Mouse (Mus musculus) kidney, adult 18-20 months (tissue): ENCODE measurements at regions not wholly inside any gene's neighbourhood (a gene's known extent, or its start where the extent isn't known, plus 50 kb on each side); places are given as distances from the start of the nearest gene placed in this dataset.

Experiments
- DNase-seq: peaks from one replicate; pipeline ENCODE4 v3.0.0; 2021

- DNase-seq, result no peak
Measured at GRCm38 (mm10) chr15:13455560-13456219, 282.2 kb upstream of the Cdh6 start.

DNA sequence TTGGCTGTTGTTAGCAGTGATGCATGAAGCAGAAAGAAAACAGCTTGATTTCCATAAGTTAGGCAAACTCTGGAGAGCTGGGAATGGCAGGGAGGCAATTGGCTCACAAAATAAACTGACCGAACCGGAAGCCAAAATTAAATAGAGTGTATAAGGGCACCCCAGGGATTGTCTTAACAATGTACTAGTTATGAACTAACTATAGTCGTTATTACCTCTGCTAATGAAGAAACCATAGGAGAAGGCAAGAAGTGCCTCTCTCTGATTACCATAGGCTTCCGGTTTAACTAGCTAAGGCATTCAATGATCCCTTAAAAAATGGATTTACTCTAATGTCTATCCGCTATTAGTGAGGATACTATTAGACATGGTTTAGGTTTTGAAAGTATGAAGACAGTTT is 276.9 kb upstream of the Cdh6 start:
- no peak for DNase-seq

- no peak for DNase-seq
Measured at GRCm38 (mm10) chr15:13434608-13435007, 261.1 kb upstream of the Cdh6 start.

DNA sequence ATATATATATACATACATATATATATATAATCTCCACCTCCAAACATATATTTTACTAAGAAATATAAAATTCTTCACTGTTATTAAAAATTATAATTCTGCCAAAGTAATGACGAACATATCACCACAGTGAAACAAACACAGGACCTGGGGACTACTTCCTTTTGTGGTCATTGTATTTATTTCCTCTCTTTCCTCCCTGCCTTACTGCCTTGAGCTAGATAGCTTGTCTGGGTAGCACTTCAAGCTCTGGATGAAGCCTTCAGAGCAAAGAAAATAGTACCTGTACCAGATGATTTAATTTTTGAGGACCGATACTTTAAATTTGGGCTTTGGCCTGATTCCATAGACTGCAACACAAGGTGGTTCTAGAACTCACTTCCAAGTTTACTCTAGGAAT is 259.5 kb upstream of the Cdh6 start:
- DNase-seq, result no peak

GRCm38 (mm10) chr15:13419616-13420015 is 246.1 kb upstream of the Cdh6 start:
- no peak for DNase-seq

GRCm38 (mm10) chr15:13410065-13410688 is 236.7 kb upstream of the Cdh6 start:
- no peak for DNase-seq

- no peak for DNase-seq
Measured at GRCm38 (mm10) chr15:13393155-13393554, 219.7 kb upstream of the Cdh6 start.

- DNase-seq, result peak; percentile 31
Measured at GRCm38 (mm10) chr15:13391331-13391730, 217.9 kb upstream of the Cdh6 start.

- DNase-seq, result no peak
Measured at GRCm38 (mm10) chr15:13384815-13385214, 211.3 kb upstream of the Cdh6 start.

DNA sequence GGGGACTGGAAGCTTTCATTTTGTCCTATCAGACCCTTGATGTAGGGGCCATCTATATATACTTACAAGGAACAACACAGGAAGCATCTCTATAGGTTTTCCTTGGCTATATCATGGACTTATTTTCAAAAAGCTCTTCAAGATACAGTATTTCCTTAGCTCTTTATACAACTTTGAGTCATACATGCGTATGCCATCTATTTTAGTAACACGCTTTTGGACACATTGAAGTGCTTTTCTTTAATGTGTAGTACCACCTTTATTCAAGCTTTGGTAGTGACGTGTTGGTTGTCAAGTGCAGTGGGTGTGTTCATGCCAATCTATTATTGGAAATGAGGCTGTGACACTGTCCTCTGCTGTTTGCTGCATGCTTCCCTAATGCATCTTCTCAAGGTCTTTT is 202.1 kb upstream of the Cdh6 start:
- DNase-seq, result no peak

DNA sequence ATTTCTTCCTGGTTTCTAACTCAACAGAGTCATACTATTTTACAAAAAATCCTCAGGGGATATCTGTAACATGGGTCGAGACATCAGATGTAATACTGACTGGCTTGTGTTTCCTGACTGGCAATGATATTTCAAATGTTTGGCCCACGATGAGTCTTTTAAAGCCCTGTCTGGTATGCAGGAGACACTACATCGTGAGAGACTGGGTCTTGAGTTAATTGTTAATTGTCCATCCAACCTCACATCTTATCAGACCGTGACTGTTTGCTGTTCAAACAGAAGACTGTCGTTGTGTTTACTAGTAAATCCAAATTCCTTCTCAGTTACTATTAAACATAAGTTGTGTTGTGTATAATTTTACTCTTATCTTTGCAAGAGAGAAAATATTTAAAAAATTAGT is 195.3 kb upstream of the Cdh6 start:
- DNase-seq, result no peak

- DNase-seq, result peak; percentile 22
Measured at GRCm38 (mm10) chr15:13367291-13367954, 193.9 kb upstream of the Cdh6 start.

DNA sequence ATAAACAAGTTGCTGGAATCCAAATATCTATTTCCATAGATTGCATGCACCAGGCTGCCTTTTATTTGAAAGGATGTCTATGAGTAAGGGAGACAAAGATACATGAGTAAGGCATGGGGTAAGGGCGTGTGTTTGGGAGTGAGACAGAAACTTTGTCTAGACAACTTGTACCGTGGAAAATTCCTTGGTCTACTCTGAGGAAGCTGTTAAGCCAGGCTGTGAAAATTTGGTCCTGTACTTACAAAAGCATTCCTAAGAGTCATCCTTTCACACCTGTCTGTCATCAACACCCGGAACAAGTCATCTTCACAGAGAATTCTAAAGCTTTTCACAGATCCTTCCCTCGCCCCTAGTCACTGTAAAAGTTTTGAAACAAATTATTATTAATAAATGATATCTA is 193.1 kb upstream of the Cdh6 start:
- no peak for DNase-seq

GRCm38 (mm10) chr15:13360741-13361140 is 187.3 kb upstream of the Cdh6 start:
- DNase-seq, result no peak

- DNase-seq, result no peak
Measured at GRCm38 (mm10) chr15:13359026-13359425, 185.6 kb upstream of the Cdh6 start.

DNA sequence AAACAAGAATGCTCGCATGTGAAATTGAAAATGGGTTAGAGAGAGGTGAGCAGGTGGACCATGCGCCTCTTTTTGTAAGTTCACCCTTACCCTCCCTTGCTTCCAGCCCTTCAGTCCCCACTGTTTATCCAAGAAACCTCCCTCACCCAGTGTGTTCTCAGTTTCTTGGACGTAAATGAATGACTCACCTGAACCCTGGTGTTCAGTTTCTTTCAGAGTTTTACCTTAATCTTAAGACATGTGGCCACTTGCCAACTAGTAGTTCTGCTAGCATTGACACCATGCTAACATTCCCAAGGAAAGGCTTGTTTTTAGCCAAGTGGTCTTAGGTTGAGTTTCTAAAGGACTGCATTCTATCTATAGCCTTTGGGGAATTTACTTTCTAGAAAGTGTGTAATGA is 176.8 kb upstream of the Cdh6 start:
- DNase-seq, result no peak

DNA sequence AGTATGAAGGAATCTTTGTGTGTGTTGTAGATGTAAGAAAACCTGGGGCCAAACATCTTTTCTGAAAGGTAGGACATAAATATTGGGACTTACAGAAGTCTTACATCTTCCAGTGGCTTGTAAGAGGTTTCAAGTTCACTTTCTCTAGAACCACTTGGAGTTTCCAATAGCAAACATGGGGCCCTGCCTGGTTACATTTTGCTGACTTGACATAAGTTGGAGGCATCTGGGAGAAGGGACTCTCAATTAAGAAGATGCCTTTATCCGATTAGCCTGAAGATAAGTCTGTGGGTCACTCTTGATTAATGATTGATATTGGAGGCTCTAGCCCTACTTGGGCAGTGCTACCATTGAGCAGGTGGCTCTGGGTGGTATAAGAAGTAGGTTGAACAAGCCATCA is 162.9 kb upstream of the Cdh6 start:
- no peak for DNase-seq

DNA sequence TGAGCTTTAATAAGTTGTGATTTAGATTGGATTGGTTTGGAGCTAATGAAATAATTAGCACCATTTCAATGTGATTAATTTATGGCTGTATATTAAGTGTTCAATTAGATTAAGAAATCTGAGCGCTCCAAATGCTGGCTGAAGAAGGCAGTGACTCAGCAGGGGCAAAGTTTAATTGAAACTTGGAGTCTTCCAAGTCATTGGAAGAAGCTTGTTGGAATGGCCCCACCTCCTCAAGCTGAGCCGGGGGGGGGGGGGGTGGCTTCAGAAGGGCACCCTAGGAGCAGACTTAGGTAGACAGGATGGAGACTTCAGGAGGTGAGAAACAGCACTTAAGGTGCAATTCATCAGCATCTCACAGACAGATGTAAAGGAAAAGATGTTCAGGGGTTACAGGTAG is 151.0 kb upstream of the Cdh6 start:
- DNase-seq, result peak; percentile 6

GRCm38 (mm10) chr15:13320599-13321348 is 147.3 kb upstream of the Cdh6 start:
- no peak for DNase-seq

DNA sequence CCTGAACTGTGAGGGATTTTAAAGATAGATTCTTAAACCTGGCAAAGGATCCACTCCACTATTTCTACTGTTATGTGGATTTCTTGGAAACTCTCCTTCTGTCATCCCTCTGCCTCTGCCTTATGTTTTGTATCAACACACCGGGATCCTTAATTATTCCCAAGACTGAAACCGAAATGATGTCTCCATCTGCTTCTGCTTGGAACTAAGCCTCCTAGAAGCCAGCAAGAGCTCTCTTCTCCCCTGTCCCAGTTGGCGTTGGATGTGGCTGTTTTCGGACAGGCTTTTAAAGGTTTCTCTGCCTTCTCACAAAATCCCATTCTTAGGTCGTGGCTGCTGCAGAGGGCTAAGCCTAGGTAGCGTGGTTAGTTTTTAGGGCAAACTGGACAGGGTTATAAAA is 131.1 kb upstream of the Cdh6 start:
- no peak for DNase-seq

DNA sequence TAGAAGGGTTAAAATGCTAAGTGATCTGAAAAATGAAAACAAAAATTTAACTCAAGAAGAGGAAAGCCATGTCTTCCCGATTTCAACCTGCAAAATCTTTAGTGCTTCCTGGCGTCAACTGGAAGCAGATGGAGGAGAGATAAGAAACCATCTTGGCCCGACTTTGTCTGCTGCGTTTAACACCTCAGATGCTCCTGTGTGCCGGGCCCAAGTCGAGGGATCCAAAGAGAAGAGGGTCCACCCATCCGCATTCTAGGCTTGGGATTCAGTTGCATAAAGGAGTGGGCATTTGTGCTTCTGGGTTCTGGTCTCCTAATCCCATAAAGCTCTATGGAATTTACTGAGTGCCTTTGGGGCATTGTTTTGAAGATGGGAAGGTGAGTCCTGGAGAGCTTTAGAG is 130.0 kb upstream of the Cdh6 start:
- DNase-seq, result no peak

- DNase-seq, result no peak
Measured at GRCm38 (mm10) chr15:13302672-13303071, 129.2 kb upstream of the Cdh6 start.

DNA sequence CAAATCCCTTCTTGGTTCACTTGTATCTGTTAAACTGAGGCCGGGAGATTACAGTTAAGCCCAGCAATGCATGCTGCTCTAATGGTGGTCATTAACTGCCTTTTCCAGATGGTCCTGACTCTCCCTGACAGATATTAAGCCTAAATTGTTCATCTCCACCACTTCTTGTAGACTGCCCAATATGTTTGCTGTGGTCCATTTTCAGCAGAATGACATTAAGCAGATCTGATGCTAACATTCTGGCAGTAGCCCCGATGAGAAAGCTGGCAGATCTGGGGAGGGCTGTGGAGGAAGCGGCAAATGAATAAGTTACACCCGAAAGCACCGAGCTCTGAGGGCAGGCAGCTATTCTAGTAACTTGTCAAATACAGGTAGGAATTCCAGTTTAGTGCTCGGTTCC is 123.5 kb upstream of the Cdh6 start:
- DNase-seq, result no peak

GRCm38 (mm10) chr15:13289064-13289463 is 115.6 kb upstream of the Cdh6 start:
- no peak for DNase-seq
